Mouse (Mus musculus): ENCODE measurements at regions not wholly inside any gene's neighbourhood (a gene's known extent, or its start where the extent isn't known, plus 50 kb on each side); places are given as distances from the start of the nearest gene placed in this dataset.
A peak's percentile ranks its signal among the peaks of the same experiment; 100 is the strongest.
"Not testable (repeated sequence)": the region's sequence is repeated elsewhere in the genome, so short reads cannot be mapped to it uniquely, and the experiment has no call there.

DNA sequence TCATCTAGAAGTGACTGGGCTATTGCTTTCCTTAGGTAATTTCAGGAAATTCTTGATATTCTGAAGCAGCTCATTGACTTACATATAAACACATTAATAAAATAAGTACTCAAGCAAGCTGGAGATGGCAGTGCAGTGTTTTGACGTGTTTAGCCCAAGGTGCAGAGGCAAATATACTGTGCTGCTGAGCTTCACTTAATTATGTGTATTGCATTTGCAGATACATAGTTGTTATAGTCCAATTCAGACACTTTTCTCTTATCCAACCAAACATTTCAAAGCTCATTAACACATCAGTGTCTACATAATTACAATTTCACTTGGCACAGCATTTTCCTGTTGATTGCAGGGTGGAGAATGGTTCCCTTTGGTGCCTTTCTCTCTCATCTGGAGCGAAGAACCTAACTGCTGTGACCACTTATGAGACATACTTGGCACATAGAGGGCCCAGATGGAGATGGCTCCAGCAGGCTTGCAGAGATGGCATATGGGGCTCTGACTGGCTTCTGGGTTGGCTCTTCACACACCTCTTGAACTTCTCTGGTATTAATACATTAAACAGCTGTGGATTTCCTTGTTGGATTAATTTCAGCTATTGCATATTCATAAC, 803.9 kb upstream of the Gm10800 start:
- no peak for DNase-seq (ENCODE audit: low spot score)
- no peak overlapping the region for H3K4me3 ChIP-seq (ENCODE audit: low read depth, low read length)
- no peak overlapping the region for H3K27ac ChIP-seq (ENCODE audit: low read depth, low read length)
- no peak overlapping the region for H3K9ac ChIP-seq (ENCODE audit: low read length)
- no peaks in the 10 kb centered on the region for H3K9me3 ChIP-seq (ENCODE audit: control insufficient read depth, low read length)
- H3K4me1 ChIP-seq (ENCODE audit: control insufficient read depth, insufficient read depth, low read length), result no peaks in the 10 kb centered on the region
- 84% methylated on average over 2 of the region's 2 CpGs for WGBS
- no peaks in the 10 kb centered on the region for H3K36me3 ChIP-seq (ENCODE audit: control insufficient read depth, insufficient read depth, low read length)
- H3K27me3 ChIP-seq (ENCODE audit: control insufficient read depth, insufficient read depth, low read length), result no peaks in the 10 kb centered on the region
- no peak for ATAC-seq (ENCODE audit: insufficient read depth, low FRiP score, low TSS enrichment)
- H3K4me2 ChIP-seq (ENCODE audit: low read depth), result no peak overlapping the region

DNA sequence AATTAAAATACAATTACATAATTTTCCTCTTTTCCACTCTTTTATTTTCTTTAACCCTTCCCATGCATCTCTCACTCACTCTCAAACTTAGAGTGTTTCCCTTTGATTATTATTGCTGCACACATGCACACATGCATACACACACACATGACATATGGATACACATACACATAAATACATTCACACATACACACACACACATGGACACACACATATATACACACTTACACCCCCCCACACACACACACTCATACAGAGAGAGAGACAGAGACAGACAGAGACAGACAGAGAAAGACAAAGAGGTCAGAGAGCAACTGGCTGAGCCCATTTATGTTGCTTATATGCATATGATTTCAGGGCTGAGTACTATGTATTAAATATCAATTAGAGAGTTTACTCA, 764.2 kb upstream of the Gm10800 start:
- Histone ChIP-seq H3K4me1 (ENCODE audit: control insufficient read depth, insufficient read depth, low read length) (no peaks in the 10 kb centered on the region), H3K27ac (ENCODE audit: low read depth, low read length) (no peak overlapping the region), H3K9ac (ENCODE audit: low read length) (no peak overlapping the region), H3K27me3 (ENCODE audit: control insufficient read depth, insufficient read depth, low read length) (no peaks in the 10 kb centered on the region), H3K4me2 (ENCODE audit: low read depth) (no peak overlapping the region), H3K4me3 (ENCODE audit: low read depth, low read length) (no peak overlapping the region), H3K9me3 (ENCODE audit: control insufficient read depth, low read length) (no peaks in the 10 kb centered on the region), H3K36me3 (ENCODE audit: control insufficient read depth, insufficient read depth, low read length) (no peaks in the 10 kb centered on the region)
- DNase-seq (ENCODE audit: low spot score), result no peak
- ATAC-seq (ENCODE audit: insufficient read depth, low FRiP score, low TSS enrichment), result no peak

DNA sequence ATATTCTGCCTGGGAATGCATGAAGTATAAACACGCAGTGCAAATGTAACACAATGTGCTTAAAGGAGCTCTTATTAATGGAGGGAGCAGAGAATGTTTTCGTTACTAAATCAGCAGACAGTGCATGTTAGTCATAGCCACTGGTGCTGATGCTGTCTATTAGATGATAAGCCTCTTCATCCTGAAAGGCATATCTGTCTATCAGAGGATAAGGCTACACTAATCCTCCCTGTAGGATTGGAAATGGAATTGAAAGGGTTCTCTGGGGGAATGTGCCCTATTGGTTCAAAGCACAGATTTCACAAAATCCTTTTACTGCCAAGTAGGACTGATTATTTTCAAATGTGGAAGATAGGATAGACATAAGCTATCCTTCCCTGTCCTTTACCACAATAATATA, 763.4 kb upstream of the Gm10800 start:
- Histone ChIP-seq H3K9ac (ENCODE audit: low read length) (no peak overlapping the region), H3K4me2 (ENCODE audit: low read depth) (no peak overlapping the region), H3K4me3 (ENCODE audit: low read depth, low read length) (no peak overlapping the region), H3K9me3 (ENCODE audit: control insufficient read depth, low read length) (no peaks in the 10 kb centered on the region), H3K4me1 (ENCODE audit: control insufficient read depth, insufficient read depth, low read length) (no peaks in the 10 kb centered on the region), H3K27me3 (ENCODE audit: control insufficient read depth, insufficient read depth, low read length) (no peaks in the 10 kb centered on the region), H3K27ac (ENCODE audit: low read depth, low read length) (no peak overlapping the region), H3K36me3 (ENCODE audit: control insufficient read depth, insufficient read depth, low read length) (no peaks in the 10 kb centered on the region)
- ATAC-seq (ENCODE audit: insufficient read depth, low FRiP score, low TSS enrichment) (no peak), DNase-seq (ENCODE audit: low spot score) (no peak)
- 80% methylated on average over 2 of the region's 2 CpGs for WGBS

- Histone ChIP-seq H3K27ac (ENCODE audit: low read depth, low read length) (no peak overlapping the region), H3K27me3 (ENCODE audit: control insufficient read depth, insufficient read depth, low read length) (no peaks in the 10 kb centered on the region), H3K36me3 (ENCODE audit: control insufficient read depth, insufficient read depth, low read length) (no peaks in the 10 kb centered on the region), H3K4me1 (ENCODE audit: control insufficient read depth, insufficient read depth, low read length) (no peaks in the 10 kb centered on the region), H3K9ac (ENCODE audit: low read length) (no peak overlapping the region), H3K4me3 (ENCODE audit: low read depth, low read length) (no peak overlapping the region), H3K9me3 (ENCODE audit: control insufficient read depth, low read length) (no peaks in the 10 kb centered on the region), H3K4me2 (ENCODE audit: low read depth) (no peak overlapping the region)
- ATAC-seq (ENCODE audit: insufficient read depth, low FRiP score, low TSS enrichment) (0 out of 2 replicates have a peak, but pooled peaks have one; percentile 31), DNase-seq (ENCODE audit: low spot score) (no peak)
These were observed 754.5 kb upstream of the Gm10800 start for GRCm38 (mm10) chr2:99421622-99422021.

DNA sequence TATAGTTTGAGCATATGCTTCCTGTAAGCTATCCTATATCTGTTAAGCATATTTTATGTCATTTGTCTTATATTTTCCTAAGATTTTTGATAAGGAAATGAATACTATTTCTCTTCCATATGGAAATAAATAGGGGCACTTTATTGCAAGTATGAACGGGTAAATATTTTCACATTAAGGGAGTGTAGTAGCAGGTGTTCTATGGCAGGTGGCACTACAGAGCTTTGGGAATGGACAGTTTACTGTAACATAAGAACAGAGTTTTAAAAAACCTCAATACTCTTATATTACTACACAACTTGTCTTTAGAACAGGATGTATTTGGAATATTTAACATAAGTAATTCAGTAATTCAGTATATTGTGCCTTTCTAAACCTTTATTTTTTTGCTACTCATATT, 742.4 kb upstream of the Gm10800 start:
- H3K4me3 ChIP-seq (ENCODE audit: low read depth, low read length), result no peak overlapping the region
- no peaks in the 10 kb centered on the region for H3K4me1 ChIP-seq (ENCODE audit: control insufficient read depth, insufficient read depth, low read length)
- no peak overlapping the region for H3K9ac ChIP-seq (ENCODE audit: low read length)
- H3K27ac ChIP-seq (ENCODE audit: low read depth, low read length), result no peak overlapping the region
- no peak overlapping the region for H3K4me2 ChIP-seq (ENCODE audit: low read depth)
- H3K27me3 ChIP-seq (ENCODE audit: control insufficient read depth, insufficient read depth, low read length), result no peaks in the 10 kb centered on the region
- DNase-seq (ENCODE audit: low spot score) (no peak), ATAC-seq (ENCODE audit: insufficient read depth, low FRiP score, low TSS enrichment) (no peak)
- WGBS, result 55% methylated on average over 1 of the region's 1 CpGs
- no peaks in the 10 kb centered on the region for H3K36me3 ChIP-seq (ENCODE audit: control insufficient read depth, insufficient read depth, low read length)
- H3K9me3 ChIP-seq (ENCODE audit: control insufficient read depth, low read length), result no peaks in the 10 kb centered on the region

GRCm38 (mm10) chr2:99379746-99380145, 712.6 kb upstream of the Gm10800 start:
- H3K4me1 ChIP-seq (ENCODE audit: control insufficient read depth, insufficient read depth, low read length), result no peaks in the 10 kb centered on the region
- no peak overlapping the region for H3K4me2 ChIP-seq (ENCODE audit: low read depth)

GRCm38 (mm10) chr2:99363651-99364050, 696.5 kb upstream of the Gm10800 start:
- not testable (repeated sequence) for ATAC-seq (ENCODE audit: insufficient read depth, low FRiP score, low TSS enrichment); H3K27ac ChIP-seq (ENCODE audit: low read depth, low read length); H3K9ac ChIP-seq (ENCODE audit: low read length); H3K4me3 ChIP-seq (ENCODE audit: low read depth, low read length); H3K27me3 ChIP-seq (ENCODE audit: control insufficient read depth, insufficient read depth, low read length); H3K9me3 ChIP-seq (ENCODE audit: control insufficient read depth, low read length); H3K4me2 ChIP-seq (ENCODE audit: low read depth); H3K36me3 ChIP-seq (ENCODE audit: control insufficient read depth, insufficient read depth, low read length); H3K4me1 ChIP-seq (ENCODE audit: control insufficient read depth, insufficient read depth, low read length)
- WGBS, result 84% methylated on average over 3 of the region's 3 CpGs
- DNase-seq (ENCODE audit: low spot score), result peak; percentile 71

More at GRCm38 (mm10) chr2:99379746-99380145, 712.6 kb upstream of the Gm10800 start:
- H3K27me3 ChIP-seq (ENCODE audit: control insufficient read depth, insufficient read depth, low read length), result no peaks in the 10 kb centered on the region
- H3K36me3 ChIP-seq (ENCODE audit: control insufficient read depth, insufficient read depth, low read length), result no peaks in the 10 kb centered on the region
- no peak overlapping the region for H3K27ac ChIP-seq (ENCODE audit: low read depth, low read length)
- H3K9ac ChIP-seq (ENCODE audit: low read length), result no peak overlapping the region
- no peaks in the 10 kb centered on the region for H3K9me3 ChIP-seq (ENCODE audit: control insufficient read depth, low read length)
- ATAC-seq (ENCODE audit: insufficient read depth, low FRiP score, low TSS enrichment) (no peak), DNase-seq (ENCODE audit: low spot score) (no peak)
- H3K4me3 ChIP-seq (ENCODE audit: low read depth, low read length), result no peak overlapping the region

DNA sequence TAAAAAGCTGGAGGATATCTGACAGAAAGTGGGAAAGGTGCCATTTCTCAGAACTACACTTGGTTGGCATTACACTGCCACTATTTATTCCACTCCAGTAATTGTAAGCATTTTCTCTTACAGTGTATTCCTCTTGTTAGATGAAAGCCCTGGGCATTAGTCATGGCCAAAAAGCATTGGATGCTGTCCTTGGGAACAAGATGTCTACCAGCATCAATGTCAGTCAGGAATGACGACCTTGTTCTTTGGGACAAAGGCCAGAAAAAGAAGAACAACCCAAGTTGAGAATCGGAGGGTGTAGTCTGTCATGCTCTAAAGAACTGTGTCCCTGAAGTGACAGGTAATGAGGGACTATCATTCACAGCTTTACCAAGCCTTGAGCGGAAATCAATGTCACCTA, 662.1 kb upstream of the Gm10800 start:
- ATAC-seq (ENCODE audit: insufficient read depth, low FRiP score, low TSS enrichment), result no peak
- H3K4me3 ChIP-seq (ENCODE audit: low read depth, low read length), result no peak overlapping the region
- H3K27me3 ChIP-seq (ENCODE audit: control insufficient read depth, insufficient read depth, low read length), result no peaks in the 10 kb centered on the region
- no peak overlapping the region for H3K4me2 ChIP-seq (ENCODE audit: low read depth)
- DNase-seq (ENCODE audit: low spot score), result no peak
- WGBS, result 87% methylated on average over 3 of the region's 3 CpGs
- H3K36me3 ChIP-seq (ENCODE audit: control insufficient read depth, insufficient read depth, low read length), result no peaks in the 10 kb centered on the region
- H3K27ac ChIP-seq (ENCODE audit: low read depth, low read length), result no peak overlapping the region
- no peaks in the 10 kb centered on the region for H3K4me1 ChIP-seq (ENCODE audit: control insufficient read depth, insufficient read depth, low read length)
- no peak overlapping the region for H3K9ac ChIP-seq (ENCODE audit: low read length)
- no peaks in the 10 kb centered on the region for H3K9me3 ChIP-seq (ENCODE audit: control insufficient read depth, low read length)
